Mouse (Mus musculus) erythroblast, embryonic 14.5 days (primary cell): ENCODE data around the gene Nkx2-5. TPM values are rescaled to one million over a fixed set of nuclear protein-coding genes. Genes with fewer than 3 reads are reported as not detected.

Experiments used
- H3K27me3 ChIP-seq: 2 replicates; pipeline ENCODE4 v1.6.1; 2012; ENCODE audit warnings: inconsistent platforms; ENCODE audit not compliant: control insufficient read depth
- H3K36me3 ChIP-seq: 2 replicates; pipeline ENCODE4 v1.6.1; 2012; ENCODE audit warnings: mild to moderate bottlenecking, inconsistent platforms; ENCODE audit not compliant: control insufficient read depth
- H3K4me1 ChIP-seq: 2 replicates; pipeline ENCODE4 v1.6.1; 2012; ENCODE audit warnings: inconsistent platforms; ENCODE audit not compliant: control insufficient read depth
- H3K4me3 ChIP-seq: replicated peaks from 2 replicates; pipeline ENCODE3; 2012; ENCODE audit warnings: moderate library complexity, mild to moderate bottlenecking, inconsistent platforms
- H3K9me3 ChIP-seq: 2 replicates; pipeline ENCODE4 v1.6.1; 2012; ENCODE audit warnings: low read length, inconsistent platforms, mixed read lengths; ENCODE audit not compliant: control insufficient read depth
- GATA1 ChIP-seq: IDR thresholded peaks from 2 replicates; pipeline ENCODE4 v1.6.1; 2012; ENCODE audit warnings: low read length, inconsistent platforms, mixed read lengths
- TAL1 ChIP-seq: IDR thresholded peaks from 3 replicates; pipeline ENCODE4 v1.6.1; 2012; ENCODE audit warnings: low read length, inconsistent platforms, mixed read lengths
- polyA plus RNA-seq: library from polyadenylated mRNA; stranded (reverse); fragments of >175 nt; gene quantifications from 2 replicates; pipeline ENCODE4 v1.2.3, GENCODE M21; 2012

The Nkx2-5 gene
- polyA plus RNA-seq, 1 experiment = not detected

- H3K4me3 ChIP-seq = no peak overlapping the region
- H3K9me3 ChIP-seq = peaks cover 2% of the 10 kb centered on the region; the same call in 1 of the 2 replicates
- TF ChIP-seq TAL1 (no peak), GATA1 (no peak)
- peaks cover 65% of the 10 kb centered on the region for H3K27me3 ChIP-seq
- no peaks in the 10 kb centered on the region for H3K36me3 ChIP-seq
- H3K4me1 ChIP-seq = no peaks in the 10 kb centered on the region
Measured at GRCm38 (mm10) chr17:26834302-26834965, 10.4 kb downstream of the Nkx2-5 start.

GRCm38 (mm10) chr17:26833806-26834205 is 11.0 kb downstream of the Nkx2-5 start:
- Histone ChIP-seq H3K4me3 (no peak overlapping the region), H3K27me3 (peaks cover 64% of the 10 kb centered on the region), H3K9me3 (no peaks in the 10 kb centered on the region; the same call in 1 of the 2 replicates), H3K4me1 (no peaks in the 10 kb centered on the region), H3K36me3 (no peaks in the 10 kb centered on the region)
- no peak for TF ChIP-seq TAL1
- no peak for TF ChIP-seq GATA1

- no peaks in the 10 kb centered on the region for H3K4me1 ChIP-seq
- H3K9me3 ChIP-seq = no peaks in the 10 kb centered on the region
Measured at GRCm38 (mm10) chr17:26826131-26826530, 18.7 kb downstream of the Nkx2-5 start.

GRCm38 (mm10) chr17:26817776-26818175 is 27.0 kb downstream of the Nkx2-5 start:
- Histone ChIP-seq H3K9me3 (no peaks in the 10 kb centered on the region; the same call in 1 of the 2 replicates), H3K4me1 (no peaks in the 10 kb centered on the region), H3K27me3 (peaks cover 18% of the 10 kb centered on the region), H3K36me3 (no peaks in the 10 kb centered on the region), H3K4me3 (no peak overlapping the region)
- TF ChIP-seq TAL1 = no peak
- no peak for TF ChIP-seq GATA1

More at GRCm38 (mm10) chr17:26826131-26826530, 18.7 kb downstream of the Nkx2-5 start:
- Histone ChIP-seq H3K36me3 (no peaks in the 10 kb centered on the region), H3K4me3 (no peak overlapping the region), H3K27me3 (peaks cover 28% of the 10 kb centered on the region)
- TF ChIP-seq TAL1 (no peak), GATA1 (no peak)

- no peaks in the 10 kb centered on the region for H3K36me3 ChIP-seq
- H3K9me3 ChIP-seq = no peaks in the 10 kb centered on the region; the same call in 1 of the 2 replicates
- H3K4me3 ChIP-seq = no peak overlapping the region
- no peaks in the 10 kb centered on the region for H3K4me1 ChIP-seq
- peaks cover 18% of the 10 kb centered on the region for H3K27me3 ChIP-seq
- TF ChIP-seq GATA1 (no peak), TAL1 (no peak)
Measured at GRCm38 (mm10) chr17:26816810-26817209, 28.0 kb downstream of the Nkx2-5 start.

- no peaks in the 10 kb centered on the region; the same call in 1 of the 2 replicates for H3K9me3 ChIP-seq
- H3K4me1 ChIP-seq = no peaks in the 10 kb centered on the region
- H3K27me3 ChIP-seq = peaks cover 8% of the 10 kb centered on the region
- no peak overlapping the region for H3K4me3 ChIP-seq
- H3K36me3 ChIP-seq = no peaks in the 10 kb centered on the region
- TF ChIP-seq TAL1 (no peak), GATA1 (no peak)
Measured at GRCm38 (mm10) chr17:26813497-26813896, 31.3 kb downstream of the Nkx2-5 start.

- Histone ChIP-seq H3K4me1 (no peaks in the 10 kb centered on the region), H3K36me3 (no peaks in the 10 kb centered on the region), H3K4me3 (no peak overlapping the region), H3K27me3 (peaks cover 4% of the 10 kb centered on the region), H3K9me3 (no peaks in the 10 kb centered on the region; the same call in 1 of the 2 replicates)
- TF ChIP-seq TAL1 (no peak), GATA1 (no peak)
Measured at GRCm38 (mm10) chr17:26812607-26813006, 32.2 kb downstream of the Nkx2-5 start.

- H3K9me3 ChIP-seq = peaks cover 9% of the 10 kb centered on the region
- H3K36me3 ChIP-seq = no peaks in the 10 kb centered on the region
- H3K4me1 ChIP-seq = no peaks in the 10 kb centered on the region
- H3K4me3 ChIP-seq = no peak overlapping the region
- H3K27me3 ChIP-seq = peaks cover 11% of the 10 kb centered on the region
- TF ChIP-seq TAL1 = no peak
Measured at GRCm38 (mm10) chr17:26802886-26803285, 41.9 kb downstream of the Nkx2-5 start.

- H3K36me3 ChIP-seq = peaks cover 13% of the 10 kb centered on the region
- H3K4me3 ChIP-seq = no peak overlapping the region
- peaks cover 7% of the 10 kb centered on the region for H3K4me1 ChIP-seq
- 0 out of 2 replicates have a peak, but pooled peaks cover 2% of the 10 kb centered on the region for H3K9me3 ChIP-seq
- TF ChIP-seq GATA1 (no peak), TAL1 (no peak)
- peaks cover 12% of the 10 kb centered on the region for H3K27me3 ChIP-seq
Measured at GRCm38 (mm10) chr17:26797379-26798128, 47.3 kb downstream of the Nkx2-5 start.
